Mouse (Mus musculus) cortical plate, adult 2 months (tissue): ENCODE measurements around the gene Gm20379.

Experiments
- CTCF ChIP-seq: fragments of 200-500 bp; IDR thresholded peaks from 2 replicates; pipeline ENCODE4 v1.5.1; 2011; ENCODE audit warnings: mild to moderate bottlenecking, control low read depth, low read length; ENCODE audit not compliant: insufficient read depth; ENCODE audit errors: extremely low read depth
- POLR2A ChIP-seq: fragments of 200-500 bp; IDR thresholded peaks from 2 replicates; pipeline ENCODE4 v1.6.1; 2011; ENCODE audit warnings: mild to moderate bottlenecking, low read length, control low read depth; ENCODE audit not compliant: insufficient read depth; ENCODE audit errors: extremely low read depth

- TF ChIP-seq POLR2A (no peak), CTCF (no peak)
Observed at GRCm38 (mm10) chr13:92302466-92302865, 3.3 kb upstream of the Gm20379 start.
